Mouse (Mus musculus): ENCODE data around the gene Arhgap10.

Gene Arhgap10

GRCm38 (mm10) chr8:77288492-77288891 is 229.3 kb downstream of the Arhgap10 start:
- DNase-seq (ENCODE audit: low read depth, low spot score), result no peak

- DNase-seq (ENCODE audit: low read depth, low spot score), result peak; percentile 87
Observed at GRCm38 (mm10) chr8:77288065-77288464, 229.7 kb downstream of the Arhgap10 start.

- DNase-seq (ENCODE audit: low read depth, low spot score), result peak; percentile 48
Observed at GRCm38 (mm10) chr8:77284473-77284872, 233.3 kb downstream of the Arhgap10 start.

GRCm38 (mm10) chr8:77282605-77283236 is 235.0 kb downstream of the Arhgap10 start:
- DNase-seq (ENCODE audit: low read depth, low spot score), result no peak

GRCm38 (mm10) chr8:77279977-77280376 is 237.8 kb downstream of the Arhgap10 start:
- DNase-seq (ENCODE audit: low read depth, low spot score), result no peak

- DNase-seq (ENCODE audit: low read depth, low spot score), result no peak
Observed at GRCm38 (mm10) chr8:77278246-77278645, 239.5 kb downstream of the Arhgap10 start.

- no peak for DNase-seq (ENCODE audit: low read depth, low spot score)
Observed at GRCm38 (mm10) chr8:77276827-77277226, 240.9 kb downstream of the Arhgap10 start.

GRCm38 (mm10) chr8:77275571-77275970 is 242.2 kb downstream of the Arhgap10 start:
- DNase-seq (ENCODE audit: low read depth, low spot score), result no peak

- DNase-seq (ENCODE audit: low read depth, low spot score), result no peak
Observed at GRCm38 (mm10) chr8:77272136-77272535, 245.6 kb downstream of the Arhgap10 start.

GRCm38 (mm10) chr8:77267941-77268405 is 249.8 kb downstream of the Arhgap10 start:
- no peak for DNase-seq (ENCODE audit: low read depth, low spot score)

- no peak for DNase-seq (ENCODE audit: low read depth, low spot score)
Observed at GRCm38 (mm10) chr8:77262216-77263009, 255.3 kb downstream of the Arhgap10 start.

- DNase-seq (ENCODE audit: low read depth, low spot score), result no peak
Observed at GRCm38 (mm10) chr8:77261215-77261614, 256.5 kb downstream of the Arhgap10 start.

GRCm38 (mm10) chr8:77257085-77257451 is 260.7 kb downstream of the Arhgap10 start:
- DNase-seq (ENCODE audit: low read depth, low spot score), result no peak

- no peak for DNase-seq (ENCODE audit: low read depth, low spot score)
Observed at GRCm38 (mm10) chr8:77256450-77257084, 261.2 kb downstream of the Arhgap10 start.

- DNase-seq (ENCODE audit: low read depth, low spot score), result no peak
Observed at GRCm38 (mm10) chr8:77254466-77254865, 263.3 kb downstream of the Arhgap10 start.

- no peak for DNase-seq (ENCODE audit: low read depth, low spot score)
Observed at GRCm38 (mm10) chr8:77251134-77251533, 266.6 kb downstream of the Arhgap10 start.

- no peak for DNase-seq (ENCODE audit: low read depth, low spot score)
Observed at GRCm38 (mm10) chr8:77250094-77250493, 267.7 kb downstream of the Arhgap10 start.

GRCm38 (mm10) chr8:77241381-77241780 is 276.4 kb downstream of the Arhgap10 start:
- DNase-seq (ENCODE audit: low read depth, low spot score), result no peak

- DNase-seq (ENCODE audit: low read depth, low spot score), result peak; percentile 36
Observed at GRCm38 (mm10) chr8:77239462-77239861, 278.3 kb downstream of the Arhgap10 start.

- DNase-seq (ENCODE audit: low read depth, low spot score), result peak; percentile 32
Observed at GRCm38 (mm10) chr8:77236701-77237100, 281.1 kb downstream of the Arhgap10 start.

- no peak for DNase-seq (ENCODE audit: low read depth, low spot score)
Observed at GRCm38 (mm10) chr8:77232411-77232810, 285.3 kb downstream of the Arhgap10 start.

- no peak for DNase-seq (ENCODE audit: low read depth, low spot score)
Observed at GRCm38 (mm10) chr8:77231834-77232233, 285.9 kb downstream of the Arhgap10 start.

Data from 3T3-L1 (cell line).